Mouse (Mus musculus) T-helper 1 cell (primary cell): Measurements from ENCODE around the gene Lpin2.

Source experiments
- in situ Hi-C: fragments of 300-600 bp; cut with MboI, MseI; formaldehyde crosslinking; loops from one replicate; pipeline ENCODE4 v1.15.1; 2025; ENCODE audit warnings: high pct_unique_total_duplicates

Gene Lpin2

GRCm38 (mm10) chr17:71182211-71182721 lies at the start of gene Lpin2:
TSS of gene Lpin2 (plus strand) at chr17:71182560.
- in situ Hi-C loops = loop anchor here (25.0 kb wide), 1 partner anchor 1770 kb away; no protein-coding TSS in a partner anchor

- in situ Hi-C loops = no loop called here
Measured at GRCm38 (mm10) chr17:71132856-71133439, 49.4 kb upstream of the Lpin2 start.

DNA sequence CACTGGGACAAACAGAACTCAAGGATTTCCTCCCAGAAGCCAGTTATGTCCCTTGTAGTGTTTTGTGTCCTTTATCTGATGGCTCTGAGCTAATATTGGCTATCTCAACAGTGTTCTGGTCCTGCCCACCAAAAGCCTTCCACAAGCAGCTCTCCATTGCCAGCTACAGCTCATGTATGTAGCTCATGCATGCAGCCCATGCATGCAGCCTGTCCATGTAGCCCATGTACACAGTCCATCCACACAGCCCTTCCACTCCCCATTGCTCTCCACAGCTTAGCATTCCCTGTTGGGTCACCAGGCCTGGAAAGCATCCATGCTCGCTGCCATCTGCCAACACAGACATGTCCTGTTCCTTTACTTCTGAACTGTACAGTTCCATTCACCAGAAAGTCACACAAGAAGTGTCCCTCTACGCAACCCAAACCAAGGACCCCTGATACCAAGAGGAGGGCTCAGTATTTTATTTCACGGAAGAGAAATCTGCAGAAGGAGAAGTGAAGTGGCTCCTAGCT lies 47.9 kb upstream of the Lpin2 start:
- in situ Hi-C loops = no loop called here

GRCm38 (mm10) chr17:71135108-71135507 lies 47.3 kb upstream of the Lpin2 start:
- in situ Hi-C loops = no loop called here

GRCm38 (mm10) chr17:71135866-71136265 lies 46.5 kb upstream of the Lpin2 start:
- in situ Hi-C loops = no loop called here

- in situ Hi-C loops = no loop called here
Measured at GRCm38 (mm10) chr17:71136384-71137333, 45.7 kb upstream of the Lpin2 start.

GRCm38 (mm10) chr17:71137334-71137721 lies 45.0 kb upstream of the Lpin2 start:
- in situ Hi-C loops = no loop called here

- in situ Hi-C loops = no loop called here
Measured at GRCm38 (mm10) chr17:71142068-71142467, 40.3 kb upstream of the Lpin2 start.

DNA sequence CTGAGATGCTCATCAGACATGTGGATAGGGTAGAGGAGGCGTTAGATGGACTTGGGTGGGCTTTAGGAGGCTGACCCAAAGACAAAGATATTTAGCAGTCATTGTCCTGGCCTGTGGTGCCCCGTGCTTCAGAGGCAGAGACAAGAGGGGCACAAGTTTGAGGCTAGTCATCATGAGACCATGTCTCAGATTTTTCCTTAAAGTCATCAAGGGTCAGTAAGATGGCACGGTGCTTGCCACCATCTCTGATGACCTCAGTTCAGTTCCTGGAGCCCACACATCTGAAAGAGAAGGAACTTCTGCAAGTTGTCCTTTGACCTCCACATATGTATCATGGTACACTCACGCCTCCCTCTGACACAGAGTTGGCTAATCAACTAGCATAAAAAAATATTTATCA lies 39.2 kb upstream of the Lpin2 start:
- in situ Hi-C loops = no loop called here

DNA sequence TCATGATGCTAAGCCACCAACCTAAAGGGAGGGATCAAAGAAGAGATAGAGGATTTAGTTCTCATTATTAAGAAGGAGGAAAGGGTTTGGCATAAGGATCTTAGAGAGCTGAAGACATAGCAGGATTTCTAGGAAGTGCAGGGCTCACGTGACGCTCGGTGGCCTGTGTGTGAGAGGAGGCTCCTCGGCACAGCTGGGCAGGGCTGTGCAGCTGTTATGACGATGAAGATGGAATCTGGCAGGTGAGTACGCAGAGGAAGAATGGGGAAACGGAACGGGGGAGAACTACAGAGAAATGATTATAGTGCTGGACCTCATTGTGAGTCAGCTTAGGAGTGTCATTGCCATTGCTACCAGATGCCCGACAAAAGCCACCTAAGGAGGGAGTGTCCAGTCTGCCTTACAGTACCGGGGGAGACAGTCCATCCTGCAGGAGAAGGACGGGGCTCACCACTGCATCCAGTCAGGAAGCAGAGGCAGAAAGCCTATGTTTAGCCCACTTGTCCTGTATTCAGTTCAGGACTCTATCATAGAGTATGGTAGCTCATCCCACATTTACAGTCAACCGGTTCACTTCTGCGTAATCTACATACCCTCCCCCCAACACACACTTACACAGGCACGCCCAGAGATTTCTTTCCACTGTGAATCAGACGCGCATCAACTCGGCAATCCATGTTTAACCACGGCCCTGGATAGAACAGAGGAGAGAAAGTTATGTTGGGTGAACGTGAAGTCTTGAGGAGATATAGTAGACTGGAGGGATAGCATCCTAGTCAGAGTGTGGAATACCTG lies 37.8 kb upstream of the Lpin2 start:
- in situ Hi-C loops = no loop called here

- in situ Hi-C loops = no loop called here
Measured at GRCm38 (mm10) chr17:71145248-71145961, 37.0 kb upstream of the Lpin2 start.

DNA sequence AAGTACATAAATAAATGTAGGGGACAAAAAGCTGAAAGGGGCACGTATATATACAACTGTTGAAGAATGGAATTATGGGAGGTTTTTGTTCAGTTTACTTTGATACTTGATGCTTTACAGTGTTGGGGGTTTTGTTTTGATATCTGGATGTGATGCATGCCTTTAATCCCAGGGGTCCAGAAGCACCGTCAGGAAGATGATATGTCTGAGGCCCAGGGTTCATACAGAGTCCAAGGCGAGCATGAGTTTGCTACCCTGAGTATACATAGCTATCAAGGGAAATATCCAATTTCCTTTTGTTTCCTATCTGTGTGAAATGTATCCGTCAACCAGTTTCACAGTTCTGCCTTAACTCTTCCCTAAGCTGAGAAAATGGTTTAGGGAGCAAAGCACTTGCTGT lies 29.0 kb upstream of the Lpin2 start:
- in situ Hi-C loops = no loop called here

GRCm38 (mm10) chr17:71155271-71155670 lies 27.1 kb upstream of the Lpin2 start:
- in situ Hi-C loops = no loop called here

DNA sequence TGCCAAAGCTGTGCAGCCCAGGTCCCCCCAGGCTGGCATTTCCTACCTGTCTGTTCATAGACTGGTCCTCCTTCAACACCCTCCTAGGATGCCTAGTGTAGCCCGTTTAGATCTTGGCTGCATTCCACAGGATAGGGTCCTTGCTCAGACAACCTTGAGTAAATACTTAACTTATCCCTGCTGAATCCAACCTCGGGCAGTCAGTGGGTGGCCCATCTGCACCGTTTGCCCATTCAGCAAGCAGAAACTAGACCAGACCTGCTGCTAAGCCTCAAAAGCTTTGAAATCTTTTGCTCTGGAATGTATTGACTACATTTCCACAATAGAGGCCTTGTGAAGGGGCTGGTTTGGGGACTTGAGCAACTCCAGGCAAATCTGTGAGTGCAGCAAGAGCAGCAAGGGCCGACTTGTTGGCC lies 23.2 kb upstream of the Lpin2 start:
- in situ Hi-C loops = no loop called here

DNA sequence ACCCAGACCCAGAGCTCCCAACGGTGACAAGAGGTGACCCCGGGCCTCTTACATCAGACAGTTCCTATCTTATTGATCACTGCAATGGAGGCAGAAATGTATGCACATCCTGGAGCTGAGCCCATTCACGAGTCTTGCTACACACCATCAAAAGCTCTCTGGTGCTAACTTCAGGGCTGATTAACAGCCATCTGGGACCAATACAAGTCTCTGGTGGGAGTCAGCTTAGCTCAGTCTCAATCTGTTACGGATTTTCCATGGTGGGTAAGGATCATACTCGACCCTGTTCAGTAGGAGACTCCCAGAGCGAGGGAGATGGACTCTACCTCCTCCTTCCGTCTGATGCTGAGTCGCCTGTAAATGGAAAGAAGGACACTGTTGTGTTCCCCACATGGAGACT lies 22.6 kb upstream of the Lpin2 start:
- in situ Hi-C loops = no loop called here

- in situ Hi-C loops = no loop called here
Measured at GRCm38 (mm10) chr17:71160244-71160995, 21.9 kb upstream of the Lpin2 start.

- in situ Hi-C loops = no loop called here
Measured at GRCm38 (mm10) chr17:71164991-71165390, 17.4 kb upstream of the Lpin2 start.

DNA sequence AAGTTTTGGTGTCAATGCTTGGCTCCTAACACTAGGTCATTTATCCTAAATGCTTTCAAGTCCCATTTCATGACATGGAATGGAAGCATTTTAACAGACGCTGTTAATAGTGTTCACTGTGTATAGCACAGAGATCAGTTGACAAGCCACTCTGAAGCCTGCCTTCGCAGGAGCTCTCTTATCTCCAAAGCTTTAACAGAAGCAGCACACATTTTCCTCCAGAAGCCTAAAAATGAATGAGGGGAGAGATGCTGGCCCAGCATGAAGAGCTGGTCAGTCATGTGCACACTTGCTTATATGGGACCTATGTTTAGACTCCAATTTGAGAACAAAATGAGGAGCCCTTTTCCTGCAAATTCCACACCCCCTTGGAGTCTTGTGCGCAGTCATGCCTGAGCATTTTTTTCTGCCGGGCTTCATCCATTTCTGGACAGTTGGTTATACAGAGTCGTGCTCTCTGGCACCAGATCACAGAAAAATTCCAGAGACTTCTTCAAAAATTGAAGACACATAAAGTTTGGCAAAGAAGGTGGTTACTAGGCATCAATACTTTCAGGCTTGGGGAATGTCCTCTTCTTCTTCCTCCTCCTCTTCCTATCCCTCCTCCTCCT lies 14.1 kb upstream of the Lpin2 start:
- in situ Hi-C loops = no loop called here

- in situ Hi-C loops = no loop called here
Measured at GRCm38 (mm10) chr17:71168846-71169245, 13.5 kb upstream of the Lpin2 start.

DNA sequence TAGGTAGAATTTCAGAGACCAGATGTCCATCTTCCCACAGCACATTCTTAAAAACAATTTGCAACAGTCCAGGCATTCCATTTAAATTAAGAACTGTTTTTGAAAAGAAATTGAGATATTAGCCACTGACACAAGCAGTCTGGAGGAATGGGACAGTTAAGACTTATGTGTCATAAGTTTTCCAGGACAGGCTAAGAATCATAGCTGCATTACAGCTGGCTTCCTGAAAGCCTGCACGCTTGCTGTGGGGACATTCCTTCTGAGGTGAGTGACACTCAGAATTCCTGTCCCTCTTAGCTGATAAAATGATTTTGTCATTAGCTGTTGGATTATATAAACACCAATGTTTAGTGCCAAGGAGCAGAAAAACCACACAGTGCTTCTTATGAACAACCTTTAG lies 12.7 kb upstream of the Lpin2 start:
- in situ Hi-C loops = no loop called here
